Mouse (Mus musculus): ENCODE data around the gene 1110025L11Rik. TPM values are rescaled to one million over a fixed set of nuclear protein-coding genes. Genes with fewer than 3 reads are reported as not detected.
"Not testable (repeated sequence)": the region's sequence is repeated elsewhere in the genome, so short reads cannot be mapped to it uniquely, and the experiment has no call there.

Gene 1110025L11Rik
- not detected in 2 replicates for polyA plus RNA-seq (2012; rRNA removed)

GRCm38 (mm10) chr16:89063902-89064301, at the start of gene 1110025L11Rik:
1110025L11Rik (minus strand) TSS chr16:89064002.
- DNase-seq (ENCODE audit: extremely low spot score in 1 of 2, low spot score in 1 of 2): not testable (repeated sequence)

- DNase-seq (ENCODE audit: extremely low spot score in 1 of 2, low spot score in 1 of 2): not testable (repeated sequence)
These were observed 7.2 kb upstream of the 1110025L11Rik start for GRCm38 (mm10) chr16:89071041-89071440.

GRCm38 (mm10) chr16:89047783-89048182, 16.0 kb downstream of the 1110025L11Rik start, which contains the start of gene Krtap6-5:
Krtap6-5 (minus strand) TSS chr16:89047883.
- no peak for DNase-seq (ENCODE audit: extremely low spot score in 1 of 2, low spot score in 1 of 2)

- not testable (repeated sequence) for DNase-seq (ENCODE audit: extremely low spot score in 1 of 2, low spot score in 1 of 2)
These were observed 22.4 kb downstream of the 1110025L11Rik start, which contains the start of gene Gm10228 for GRCm38 (mm10) chr16:89041372-89041771. Gm10228 (minus strand) TSS chr16:89041472.

- DNase-seq (ENCODE audit: extremely low spot score in 1 of 2, low spot score in 1 of 2): not testable (repeated sequence)
These were observed 32.4 kb downstream of the 1110025L11Rik start, which contains the start of gene Krtap6-1 for GRCm38 (mm10) chr16:89031399-89031798. Krtap6-1 (plus strand) TSS chr16:89031699.

- DNase-seq (ENCODE audit: extremely low spot score in 1 of 2, low spot score in 1 of 2): not testable (repeated sequence)
These were observed 48.8 kb downstream of the 1110025L11Rik start, which contains the start of gene Gm10229 for GRCm38 (mm10) chr16:89014984-89015383. Gm10229 (plus strand) TSS chr16:89015284.

GRCm38 (mm10) chr16:89013973-89014372, 49.8 kb downstream of the 1110025L11Rik start:
- no peak for DNase-seq (ENCODE audit: extremely low spot score in 1 of 2, low spot score in 1 of 2)

Other genes with a start within 250 kb of the 1110025L11Rik start
- gene Krtap15, start 243.8 kb downstream of the 1110025L11Rik start, polyA plus RNA-seq (2012; rRNA removed): not detected in 2 replicates
- gene Krtap14, start 237.9 kb downstream of the 1110025L11Rik start, polyA plus RNA-seq (2012; rRNA removed): not detected in 2 replicates
- gene Krtap19-1, start 194.6 kb downstream of the 1110025L11Rik start, polyA plus RNA-seq (2012; rRNA removed): not detected in 2 replicates
- gene Krtap19-2, start 189.7 kb downstream of the 1110025L11Rik start, polyA plus RNA-seq (2012; rRNA removed): not detected in 2 replicates
- not detected in 2 replicates for gene Krtap19-3, start 186.0 kb downstream of the 1110025L11Rik start, polyA plus RNA-seq (2012; rRNA removed)
- not detected in 2 replicates for gene Krtap19-4, start 178.9 kb downstream of the 1110025L11Rik start, polyA plus RNA-seq (2012; rRNA removed)
- not detected in 2 replicates for gene Krtap19-5, start 167.5 kb downstream of the 1110025L11Rik start, polyA plus RNA-seq (2012; rRNA removed)
- not detected in 2 replicates for gene Krtap19-9b, start 131.7 kb downstream of the 1110025L11Rik start, polyA plus RNA-seq (2012; rRNA removed)
- gene Krtap16-3, start 101.1 kb downstream of the 1110025L11Rik start, polyA plus RNA-seq (2012; rRNA removed): not detected in 2 replicates
- not detected in 2 replicates for gene Krtap22-2, start 53.2 kb downstream of the 1110025L11Rik start, polyA plus RNA-seq (2012; rRNA removed)
- not detected in 2 replicates for gene Gm10229, start 48.7 kb downstream of the 1110025L11Rik start, polyA plus RNA-seq (2012; rRNA removed)
- not detected in 2 replicates for gene Krtap6-1, start 32.3 kb downstream of the 1110025L11Rik start, polyA plus RNA-seq (2012; rRNA removed)
- not detected in 2 replicates for gene Gm10228, start 22.5 kb downstream of the 1110025L11Rik start, polyA plus RNA-seq (2012; rRNA removed)
- gene Krtap6-5, start 16.1 kb downstream of the 1110025L11Rik start, polyA plus RNA-seq (2012; rRNA removed): not detected in 2 replicates
- gene Krtap6-3, start 20.0 kb upstream of the 1110025L11Rik start, polyA plus RNA-seq (2012; rRNA removed): not detected in 2 replicates
- gene Gm6358, start 76.8 kb upstream of the 1110025L11Rik start, polyA plus RNA-seq (2012; rRNA removed): not detected in 2 replicates
- not detected in 2 replicates for gene Gm10061, start 87.1 kb upstream of the 1110025L11Rik start, polyA plus RNA-seq (2012; rRNA removed)
- gene Gm9789, start 94.0 kb upstream of the 1110025L11Rik start, polyA plus RNA-seq (2012; rRNA removed): not detected in 2 replicates
- not detected in 2 replicates for gene Gm7735, start 105.5 kb upstream of the 1110025L11Rik start, polyA plus RNA-seq (2012; rRNA removed)
- gene 1110057P08Rik, start 110.7 kb upstream of the 1110025L11Rik start, polyA plus RNA-seq (2012; rRNA removed): not detected in 2 replicates
- not detected in 2 replicates for gene Krtap20-2, start 141.9 kb upstream of the 1110025L11Rik start, polyA plus RNA-seq (2012; rRNA removed)